Mouse (Mus musculus) lung, adult 2 months (tissue): ENCODE measurements around the gene Ppp1r12b. TPM values are rescaled to one million over a fixed set of nuclear protein-coding genes. Genes with fewer than 3 reads are reported as not detected.

Experiments used
- DNase-seq: peaks from one replicate; pipeline ENCODE4 v3.0.0; 2022
- H3K4me1 ChIP-seq: fragments of 200-500 bp; 2 replicates; pipeline ENCODE4 v1.6.1; 2011; ENCODE audit warnings: low read length; ENCODE audit not compliant: control insufficient read depth, insufficient read depth
- H3K4me3 ChIP-seq: fragments of 200-500 bp; replicated peaks from 2 replicates; pipeline ENCODE3; 2011; ENCODE audit warnings: low read depth, mild to moderate bottlenecking, control low read depth, low read length; ENCODE audit errors: extremely low read depth
- CTCF ChIP-seq: fragments of 200-500 bp; IDR thresholded peaks from 2 replicates; pipeline ENCODE4 v1.5.1; 2011; ENCODE audit warnings: mild to moderate bottlenecking, low read length, control low read depth; ENCODE audit not compliant: insufficient read depth
- POLR2A ChIP-seq: fragments of 200-500 bp; IDR thresholded peaks from 2 replicates; pipeline ENCODE4 v1.6.1; 2011; ENCODE audit warnings: low read depth, mild to moderate bottlenecking, control low read depth, low read length, borderline replicate concordance; ENCODE audit errors: extremely low read depth
- WGBS: fragments of 180-500 bp; shearing (Covaris S2); methylation state at CpG from one replicate; pipeline ENCODE4 v1.1.7; 2018; 5-methylcytosine and 5-hydroxymethylcytosine counted together
- polyA plus RNA-seq: library from polyadenylated mRNA; depleted of rRNA; stranded (reverse); fragments of >200 nt; gene quantifications from 2 replicates; pipeline ENCODE4 v1.2.3, GENCODE M21; 2012

Ppp1r12b gene
- polyA plus RNA-seq, 1 experiment = 18.6 TPM

GRCm38 (mm10) chr1:134989372-134989771 lies 33.6 kb upstream of the Ppp1r12b start:
- DNase-seq = peak; percentile 50
- no peak for TF ChIP-seq POLR2A
- TF ChIP-seq CTCF = peak; percentile 76
- peaks cover 7% of the 10 kb centered on the region for H3K4me1 ChIP-seq
- no peak overlapping the region for H3K4me3 ChIP-seq
- WGBS = 10% methylated on average over 7 of the region's 7 CpGs

DNA sequence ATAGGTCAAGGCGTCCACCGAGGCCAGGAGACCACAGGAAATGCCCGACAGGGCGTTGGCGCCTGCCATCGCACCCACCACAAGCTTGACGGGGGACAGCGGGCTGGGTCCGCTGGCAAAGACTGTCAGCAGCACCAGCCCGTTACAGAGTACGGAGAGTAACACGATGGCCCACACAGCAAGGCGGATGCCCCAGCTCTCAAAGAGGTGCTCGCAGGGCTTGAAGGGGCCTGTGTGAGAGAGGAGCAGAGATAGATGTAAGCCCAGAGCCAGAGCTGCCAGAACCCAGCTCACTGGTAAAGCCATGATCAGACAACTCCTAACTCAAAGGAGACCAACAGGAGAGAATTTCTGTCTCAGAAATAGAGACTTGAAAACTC lies 32.2 kb upstream of the Ppp1r12b start:
- Histone ChIP-seq H3K4me3 (peak overlapping the region; percentile 44), H3K4me1 (peaks cover 7% of the 10 kb centered on the region)
- DNase-seq = no peak
- WGBS = 12% methylated on average over 14 of the region's 14 CpGs
- TF ChIP-seq CTCF (no peak), POLR2A (no peak)

DNA sequence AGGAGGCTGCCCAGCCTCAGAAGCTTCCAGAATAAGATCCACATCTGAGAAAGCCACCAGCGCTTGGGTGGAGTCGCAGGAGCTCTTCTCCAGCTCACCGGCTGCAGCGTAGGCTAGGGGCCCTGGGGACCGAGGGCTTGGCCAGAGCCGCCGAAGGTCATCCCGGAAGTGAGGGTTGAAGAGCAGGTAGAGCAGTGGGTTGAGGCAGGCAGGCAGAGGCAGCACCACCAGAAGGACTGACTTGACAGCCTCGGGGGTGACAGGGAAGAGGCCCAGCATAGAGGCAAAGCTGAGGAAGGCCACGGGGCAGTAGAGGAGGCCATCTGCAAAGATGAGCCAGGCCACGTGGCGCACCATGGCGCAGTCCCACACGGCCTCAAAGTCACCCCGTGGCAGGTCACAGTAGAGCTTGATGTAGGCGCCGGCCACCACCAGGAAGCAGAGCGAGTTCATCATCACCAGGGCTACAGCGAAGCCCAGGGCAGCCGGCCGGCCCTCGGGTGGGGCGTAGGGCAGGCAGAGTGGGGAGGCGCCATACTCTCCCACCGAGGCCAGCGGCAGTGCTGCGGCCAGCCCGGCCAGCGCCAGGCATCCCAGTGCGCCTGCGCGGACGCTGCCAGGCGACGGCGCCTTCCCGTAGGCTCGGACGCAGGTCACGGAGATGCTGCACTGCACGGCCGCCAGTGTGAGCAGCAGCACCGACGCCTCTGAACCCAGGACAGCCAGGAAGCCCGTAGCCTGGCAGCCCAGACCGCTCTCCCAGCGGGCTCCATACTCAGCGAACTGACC lies 31.6 kb upstream of the Ppp1r12b start:
- peak overlapping the region; percentile 48 for H3K4me3 ChIP-seq
- peaks cover 7% of the 10 kb centered on the region for H3K4me1 ChIP-seq
- peak; percentile 25 for DNase-seq
- 26% methylated on average over 48 of the region's 48 CpGs for WGBS
- TF ChIP-seq POLR2A (no peak), CTCF (no peak)

GRCm38 (mm10) chr1:134972920-134973319 lies 17.2 kb upstream of the Ppp1r12b start:
- 72% methylated on average over 1 of the region's 1 CpGs for WGBS
- no peak for DNase-seq
- TF ChIP-seq POLR2A (no peak), CTCF (no peak)
- no peaks in the 10 kb centered on the region for H3K4me1 ChIP-seq
- H3K4me3 ChIP-seq = no peak overlapping the region

DNA sequence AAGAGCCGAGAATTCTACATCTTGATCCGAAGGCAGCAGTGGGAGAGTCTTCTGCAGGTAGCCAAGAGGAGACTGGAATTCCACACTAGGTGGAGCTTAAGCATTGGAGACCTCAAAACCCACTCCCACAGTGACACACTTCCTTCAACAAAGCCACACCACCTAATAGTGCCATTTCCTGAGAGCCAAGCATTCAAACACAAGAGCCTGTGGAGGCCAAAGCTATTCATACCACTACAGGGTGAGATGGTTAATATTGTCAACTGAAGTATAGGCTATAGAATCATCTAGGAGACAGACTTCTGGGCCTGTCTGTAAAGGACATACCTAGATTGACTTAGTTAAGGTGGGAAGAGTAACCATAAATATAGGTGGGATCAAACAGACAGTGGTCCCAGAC lies 9.7 kb upstream of the Ppp1r12b start:
- 95% methylated on average over 2 of the region's 2 CpGs for WGBS
- DNase-seq = no peak
- Histone ChIP-seq H3K4me3 (no peak overlapping the region), H3K4me1 (no peaks in the 10 kb centered on the region; the same call in 1 of the 2 replicates)
- TF ChIP-seq CTCF (no peak), POLR2A (no peak)

GRCm38 (mm10) chr1:134962821-134963220 lies 7.1 kb upstream of the Ppp1r12b start:
- WGBS = under 1% methylated on average over 11 of the region's 11 CpGs
- DNase-seq = peak; percentile 14
- Histone ChIP-seq H3K4me1 (no peaks in the 10 kb centered on the region; the same call in 1 of the 2 replicates), H3K4me3 (peak overlapping the region; percentile 80)
- TF ChIP-seq CTCF (no peak), POLR2A (no peak)

DNA sequence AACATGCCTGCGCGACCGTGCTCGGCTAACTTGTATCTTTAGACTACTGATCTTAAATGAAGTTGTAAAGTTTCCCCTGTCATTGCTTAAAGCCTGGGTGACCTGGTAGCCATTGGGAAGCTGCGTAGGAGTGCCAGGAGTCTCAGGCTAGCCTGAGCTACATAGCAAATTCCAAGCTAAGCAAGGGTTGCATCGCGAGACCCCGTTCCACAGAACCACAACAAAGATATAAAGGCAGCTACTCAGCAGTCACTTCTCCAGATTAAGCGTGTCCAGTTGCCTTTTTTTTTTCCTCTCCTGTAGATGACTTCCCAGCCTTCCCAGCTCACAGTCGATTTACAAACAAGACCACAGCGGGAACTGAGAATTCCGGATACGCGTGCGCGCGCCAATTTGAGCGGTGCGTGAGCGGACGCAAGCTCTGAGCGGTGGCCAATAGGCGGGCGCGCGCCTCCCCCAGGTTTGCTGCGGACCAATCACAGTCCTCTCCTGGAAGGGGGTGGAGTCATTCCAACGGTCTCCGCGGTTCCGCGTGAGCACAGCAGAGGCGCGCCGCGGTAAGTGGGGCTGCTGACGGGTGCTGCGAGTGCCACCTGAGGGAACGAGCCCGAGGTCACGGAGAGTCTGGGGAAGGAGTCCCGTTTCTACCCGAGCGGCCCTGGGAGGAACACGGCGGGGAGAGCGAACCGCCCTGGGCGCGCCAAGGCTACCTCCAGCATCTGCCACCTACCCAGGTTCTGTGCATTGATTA lies 6.5 kb upstream of the Ppp1r12b start, which contains the start of gene Ube2t:
TSS of gene Ube2t (plus strand) at position 513 of the 751 bp plus-strand sequence.
- Histone ChIP-seq H3K4me3 (peak within 1 kb of the TSS; percentile 80), H3K4me1 (no peaks in the 10 kb centered on the region; the same call in 1 of the 2 replicates)
- DNase-seq = peak; percentile 94
- 2% methylated on average over 50 of the region's 50 CpGs for WGBS
- no peak for TF ChIP-seq POLR2A
- TF ChIP-seq CTCF = no peak

- TF ChIP-seq CTCF = no peak
- no peak for TF ChIP-seq POLR2A
- 51% methylated on average over 7 of the region's 7 CpGs for WGBS
- Histone ChIP-seq H3K4me3 (no peak overlapping the region), H3K4me1 (no peaks in the 10 kb centered on the region; the same call in 1 of the 2 replicates)
- DNase-seq = no peak
Observed at GRCm38 (mm10) chr1:134960634-134961033, 4.9 kb upstream of the Ppp1r12b start.

- no peak for DNase-seq
- TF ChIP-seq CTCF (no peak), POLR2A (no peak)
- peak overlapping the region; percentile 89 for H3K4me3 ChIP-seq
- WGBS = 2% methylated on average over 16 of the region's 16 CpGs
- H3K4me1 ChIP-seq = 0 out of 2 replicates have a peak, but pooled peaks cover 7% of the 10 kb centered on the region
Observed at GRCm38 (mm10) chr1:134955050-134955636, 599 bp downstream of the Ppp1r12b start.
